Mouse (Mus musculus): Measurements from ENCODE around the gene Bhlhb9. TPM values are rescaled to one million over a fixed set of nuclear protein-coding genes. Genes with fewer than 3 reads are reported as not detected.

Bhlhb9 gene
- total and polyA plus RNA-seq, 3 experiments = 21.2 to 28.1 (median 22.8) TPM

DNA sequence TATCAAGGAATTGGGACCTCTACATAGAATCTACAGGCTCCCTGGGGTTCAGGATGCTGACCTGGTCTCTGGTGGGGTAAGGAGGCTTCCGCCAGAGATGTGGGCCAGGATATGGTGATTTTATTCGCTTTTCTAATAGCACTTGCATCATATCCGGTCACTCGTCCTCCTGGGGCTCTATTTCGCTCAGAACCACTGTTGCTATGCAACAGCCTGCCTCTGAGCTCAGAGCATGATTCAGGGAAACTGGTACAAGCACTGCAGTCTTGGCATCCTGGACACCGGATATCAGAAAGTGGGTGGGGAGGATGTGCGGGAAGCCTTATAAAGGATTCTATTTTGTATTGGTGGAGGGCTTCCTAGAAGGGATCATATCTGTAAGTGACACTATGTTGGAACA is 124.8 kb downstream of the Bhlhb9 start:
- TF ChIP-seq CTCF (IDR thresholded peaks at IDR 0.05; ENCODE audit: low read depth, low read length) (no peak), TAL1 (conservative IDR thresholded peaks at IDR 0.05; ENCODE audit: low read depth, low read length) (no peak), GATA1 (IDR thresholded peaks at IDR 0.05; ENCODE audit: borderline replicate concordance, low read length) (no peak), POLR2AphosphoS5 (IDR thresholded peaks at IDR 0.05; ENCODE audit: insufficient replicate concordance, low read depth, low read length) (no peak), GATA2 (IDR thresholded peaks at IDR 0.05; ENCODE audit: borderline replicate concordance, low read depth, low read length) (no peak)
- DNase-seq (ENCODE audit: low spot score) (no peak), ATAC-seq (ENCODE audit: extremely low read depth, insufficient number of reproducible peaks, low FRiP score, poor library complexity, severe bottlenecking) (no peak)
- Histone ChIP-seq H3K4me1 (ENCODE audit: insufficient read depth, low read depth, low read length) (no peaks in the 10 kb centered on the region), H3K9me3 (replicated peaks) (no peaks in the 10 kb centered on the region), H3K27me3 (ENCODE audit: insufficient read depth, low read length) (no peaks in the 10 kb centered on the region), H3K4me3 (ENCODE audit: low read depth, low read length) (no peak overlapping the region), H3K36me3 (replicated peaks) (no peaks in the 10 kb centered on the region)

DNA sequence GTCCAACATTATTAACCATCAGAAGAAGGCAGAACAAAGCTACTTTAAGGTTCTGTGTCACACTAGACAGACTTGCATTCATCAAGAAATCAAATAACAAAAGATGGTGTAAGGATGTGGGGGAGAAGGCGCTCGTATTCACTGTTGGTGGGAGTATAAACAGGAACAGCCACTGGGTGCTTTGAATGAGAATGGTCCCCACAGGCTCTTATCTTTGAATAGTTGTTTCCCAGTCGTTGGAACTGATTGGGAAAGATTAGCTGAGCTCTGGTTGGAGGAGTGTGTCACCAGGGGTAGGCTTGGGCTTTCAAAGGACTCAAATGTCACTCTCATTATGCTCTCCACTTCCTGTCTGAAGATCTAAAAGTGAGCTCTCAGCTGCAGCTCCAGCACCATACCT is 128.5 kb downstream of the Bhlhb9 start:
- H3K4me1 ChIP-seq (ENCODE audit: insufficient read depth, low read depth, low read length) = no peaks in the 10 kb centered on the region
- H3K27me3 ChIP-seq (ENCODE audit: insufficient read depth, low read length) = no peaks in the 10 kb centered on the region
- no peak for ATAC-seq (ENCODE audit: extremely low read depth, insufficient number of reproducible peaks, low FRiP score, poor library complexity, severe bottlenecking)
- no peak for DNase-seq (ENCODE audit: low spot score)
- no peaks in the 10 kb centered on the region for H3K36me3 ChIP-seq (replicated peaks)
- TF ChIP-seq GATA1 (IDR thresholded peaks at IDR 0.05; ENCODE audit: borderline replicate concordance, low read length) (no peak), TAL1 (conservative IDR thresholded peaks at IDR 0.05; ENCODE audit: low read depth, low read length) (no peak), GATA2 (IDR thresholded peaks at IDR 0.05; ENCODE audit: borderline replicate concordance, low read depth, low read length) (no peak), CTCF (IDR thresholded peaks at IDR 0.05; ENCODE audit: low read depth, low read length) (no peak), POLR2AphosphoS5 (IDR thresholded peaks at IDR 0.05; ENCODE audit: insufficient replicate concordance, low read depth, low read length) (no peak)
- no peaks in the 10 kb centered on the region for H3K9me3 ChIP-seq (replicated peaks)
- no peak overlapping the region for H3K4me3 ChIP-seq (ENCODE audit: low read depth, low read length)

DNA sequence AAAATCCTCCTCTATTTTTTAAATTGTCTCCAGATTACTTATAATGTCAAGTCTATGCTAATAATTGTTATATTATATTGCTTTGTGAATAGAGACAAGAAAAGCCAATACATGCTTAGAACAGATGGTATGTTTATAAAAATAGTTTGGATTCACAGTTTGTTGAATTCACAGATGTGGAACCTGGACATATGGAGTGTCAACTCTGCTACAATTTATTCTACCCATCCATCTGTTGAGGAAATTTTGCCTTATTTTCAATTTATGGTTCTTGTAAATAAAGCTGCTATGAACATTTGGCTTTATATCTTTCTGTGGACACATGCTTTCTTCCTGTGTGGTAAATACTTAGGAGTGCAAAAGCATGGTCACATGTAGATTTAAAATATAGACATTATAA is 131.2 kb downstream of the Bhlhb9 start:
- TF ChIP-seq GATA2 (IDR thresholded peaks at IDR 0.05; ENCODE audit: borderline replicate concordance, low read depth, low read length) (no peak), CTCF (IDR thresholded peaks at IDR 0.05; ENCODE audit: low read depth, low read length) (no peak), GATA1 (IDR thresholded peaks at IDR 0.05; ENCODE audit: borderline replicate concordance, low read length) (no peak), TAL1 (conservative IDR thresholded peaks at IDR 0.05; ENCODE audit: low read depth, low read length) (no peak), POLR2AphosphoS5 (IDR thresholded peaks at IDR 0.05; ENCODE audit: insufficient replicate concordance, low read depth, low read length) (no peak)
- DNase-seq (ENCODE audit: low spot score) (no peak), ATAC-seq (ENCODE audit: extremely low read depth, insufficient number of reproducible peaks, low FRiP score, poor library complexity, severe bottlenecking) (no peak)
- Histone ChIP-seq H3K36me3 (replicated peaks) (no peaks in the 10 kb centered on the region), H3K4me3 (ENCODE audit: low read depth, low read length) (no peak overlapping the region), H3K4me1 (ENCODE audit: insufficient read depth, low read depth, low read length) (no peaks in the 10 kb centered on the region), H3K27me3 (ENCODE audit: insufficient read depth, low read length) (no peaks in the 10 kb centered on the region), H3K9me3 (replicated peaks) (no peaks in the 10 kb centered on the region)

DNA sequence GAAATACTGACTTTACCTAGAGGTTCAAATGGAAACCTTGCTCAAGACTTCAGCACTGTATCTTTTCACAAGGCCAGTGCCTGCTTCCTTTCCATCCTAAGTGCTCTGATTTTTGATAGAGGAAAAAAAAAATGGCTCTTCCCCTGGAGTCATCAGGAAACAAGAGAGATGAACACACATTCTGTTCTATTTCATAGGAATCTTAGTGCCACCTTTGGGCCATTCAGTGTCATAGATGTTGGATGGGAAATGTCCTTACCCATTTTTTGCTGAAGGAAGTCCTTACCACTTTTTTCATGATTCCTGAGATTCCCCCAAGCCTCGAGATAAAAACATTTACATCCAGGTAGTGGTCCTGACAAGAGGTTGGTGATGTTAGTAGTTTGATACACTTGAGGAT is 139.1 kb downstream of the Bhlhb9 start:
- no peak for ATAC-seq (ENCODE audit: extremely low read depth, insufficient number of reproducible peaks, low FRiP score, poor library complexity, severe bottlenecking)
- H3K36me3 ChIP-seq (replicated peaks) = peaks cover 4% of the 10 kb centered on the region
- no peaks in the 10 kb centered on the region for H3K27me3 ChIP-seq (ENCODE audit: insufficient read depth, low read length)
- DNase-seq (ENCODE audit: low spot score) = no peak
- H3K4me1 ChIP-seq (ENCODE audit: insufficient read depth, low read depth, low read length) = no peaks in the 10 kb centered on the region
- no peak overlapping the region for H3K4me3 ChIP-seq (ENCODE audit: low read depth, low read length)
- no peak for TF ChIP-seq GATA1 (IDR thresholded peaks at IDR 0.05; ENCODE audit: borderline replicate concordance, low read length)
- TF ChIP-seq POLR2AphosphoS5 (IDR thresholded peaks at IDR 0.05; ENCODE audit: insufficient replicate concordance, low read depth, low read length) = no peak
- no peak for TF ChIP-seq GATA2 (IDR thresholded peaks at IDR 0.05; ENCODE audit: borderline replicate concordance, low read depth, low read length)
- TF ChIP-seq CTCF (IDR thresholded peaks at IDR 0.05; ENCODE audit: low read depth, low read length) = no peak
- TF ChIP-seq TAL1 (conservative IDR thresholded peaks at IDR 0.05; ENCODE audit: low read depth, low read length) = no peak
- no peaks in the 10 kb centered on the region for H3K9me3 ChIP-seq (replicated peaks)

Other genes starting within 250 kb of the Bhlhb9 start
- gene Nxf7, start 198.8 kb upstream of the Bhlhb9 start, total RNA-seq (2014; fragmentation: Nextera tagmentation) = not detected in 2 replicates
- gene Nxf7, start 198.8 kb upstream of the Bhlhb9 start, total RNA-seq (2017) = not detected in 2 replicates
- gene Nxf7, start 198.8 kb upstream of the Bhlhb9 start, polyA plus RNA-seq (2012) = not detected in 2 replicates
- gene Prame, start 169.9 kb upstream of the Bhlhb9 start, total RNA-seq (2014; fragmentation: Nextera tagmentation) = not detected in 2 replicates
- not detected in 2 replicates for gene Prame, start 169.9 kb upstream of the Bhlhb9 start, total RNA-seq (2017)
- not detected in 2 replicates for gene Prame, start 169.9 kb upstream of the Bhlhb9 start, polyA plus RNA-seq (2012)
- not detected in 2 replicates for gene Tcp11x2, start 103.8 kb upstream of the Bhlhb9 start, total RNA-seq (2014; fragmentation: Nextera tagmentation)
- gene Tcp11x2, start 103.8 kb upstream of the Bhlhb9 start, total RNA-seq (2017) = 0.05 TPM in 1 of 2 replicates, not detected in the other
- gene Tcp11x2, start 103.8 kb upstream of the Bhlhb9 start, polyA plus RNA-seq (2012) = not detected in 2 replicates
- gene Tmsb15a, start 72.3 kb upstream of the Bhlhb9 start, total RNA-seq (2014; fragmentation: Nextera tagmentation) = not detected in 2 replicates
- gene Tmsb15a, start 72.3 kb upstream of the Bhlhb9 start, total RNA-seq (2017) = not detected in 2 replicates
- not detected in 2 replicates for gene Tmsb15a, start 72.3 kb upstream of the Bhlhb9 start, polyA plus RNA-seq (2012)
- gene Armcx5, start 54.9 kb upstream of the Bhlhb9 start, total RNA-seq (2014; fragmentation: Nextera tagmentation) = 15.7 and 17.8 TPM in 2 replicates
- 8.0 and 8.8 TPM in 2 replicates for gene Armcx5, start 54.9 kb upstream of the Bhlhb9 start, total RNA-seq (2017)
- 0.42 and 1.1 TPM in 2 replicates for gene Armcx5, start 54.9 kb upstream of the Bhlhb9 start, polyA plus RNA-seq (2012)
- 40.3 and 48.3 TPM in 2 replicates for gene Gprasp1, start 54.9 kb upstream of the Bhlhb9 start, total RNA-seq (2014; fragmentation: Nextera tagmentation)
- 20.2 and 24.9 TPM in 2 replicates for gene Gprasp1, start 54.9 kb upstream of the Bhlhb9 start, total RNA-seq (2017)
- gene Gprasp1, start 54.9 kb upstream of the Bhlhb9 start, polyA plus RNA-seq (2012) = 1.2 and 13.6 TPM in 2 replicates
- not detected in 2 replicates for gene Gprasp2, start 41.4 kb downstream of the Bhlhb9 start, total RNA-seq (2014; fragmentation: Nextera tagmentation)
- 0.22 and 0.41 TPM in 2 replicates for gene Gprasp2, start 41.4 kb downstream of the Bhlhb9 start, total RNA-seq (2017)
- gene Gprasp2, start 41.4 kb downstream of the Bhlhb9 start, polyA plus RNA-seq (2012) = 0.14 TPM in 1 of 2 replicates, not detected in the other
- 9.0 and 12.7 TPM in 2 replicates for gene Arxes2, start 196.2 kb downstream of the Bhlhb9 start, total RNA-seq (2014; fragmentation: Nextera tagmentation)
- 8.4 and 13.6 TPM in 2 replicates for gene Arxes2, start 196.2 kb downstream of the Bhlhb9 start, total RNA-seq (2017)
- 13.5 TPM in 2 replicates for gene Arxes2, start 196.2 kb downstream of the Bhlhb9 start, polyA plus RNA-seq (2012)
- not detected in 2 replicates for gene Arxes1, start 235.8 kb downstream of the Bhlhb9 start, total RNA-seq (2014; fragmentation: Nextera tagmentation)
- gene Arxes1, start 235.8 kb downstream of the Bhlhb9 start, total RNA-seq (2017) = not detected in 2 replicates
- not detected in 2 replicates for gene Arxes1, start 235.8 kb downstream of the Bhlhb9 start, polyA plus RNA-seq (2012)